Mouse (Mus musculus) myocyte (in vitro differentiated cells): ENCODE results near the gene Arf6. TPM values are rescaled to one million over a fixed set of nuclear protein-coding genes. Genes with fewer than 3 reads are reported as not detected.

ENCODE experiments used
- H3K27me3 ChIP-seq: one replicate; pipeline ENCODE4 v1.6.1; 2011; ENCODE audit not compliant: control insufficient read depth, insufficient read depth, insufficient read length
- H3K36me3 ChIP-seq: one replicate; pipeline ENCODE4 v1.6.1; 2011; ENCODE audit not compliant: control insufficient read depth, insufficient read depth
- H3K4me2 ChIP-seq: one replicate; pipeline ENCODE4 v1.6.1; 2011; ENCODE audit warnings: low read depth, control low read depth
- H3K4me3 ChIP-seq: one replicate; pipeline ENCODE4 v1.5.1; 2011; ENCODE audit warnings: mild to moderate bottlenecking, control low read depth, moderate library complexity
- H3K79me2 ChIP-seq: one replicate; pipeline ENCODE4 v1.6.1; 2011; ENCODE audit not compliant: control insufficient read depth, insufficient read depth
- H3ac ChIP-seq: one replicate; pipeline ENCODE4 v1.6.1; 2011; ENCODE audit not compliant: control insufficient read depth, insufficient read length
- CEBPB ChIP-seq: IDR thresholded peaks from 2 replicates; pipeline ENCODE4 v1.6.1; 2011; ENCODE audit warnings: mild to moderate bottlenecking, moderate library complexity; ENCODE audit not compliant: poor library complexity, insufficient read depth, severe bottlenecking
- E2F4 ChIP-seq: IDR thresholded peaks from one replicate; pipeline ENCODE4 v1.6.1; 2011; ENCODE audit warnings: mild to moderate bottlenecking, control low read depth, moderate library complexity; ENCODE audit not compliant: insufficient read depth
- MAX ChIP-seq: IDR thresholded peaks from one replicate; pipeline ENCODE4 v1.6.1; 2011; ENCODE audit warnings: low read depth, mild to moderate bottlenecking, control low read depth
- MYOD1 ChIP-seq, 3 experiments: IDR thresholded peaks; one replicate each; pipeline ENCODE4 v1.6.1; 2011; ENCODE audit warnings: control low read depth in 2 of 3, low read depth in 2 of 3, mild to moderate bottlenecking in 2 of 3, moderate library complexity in 1 of 3; ENCODE audit not compliant: insufficient read length in 2 of 3, control insufficient read depth in 1 of 3
- MYOG ChIP-seq, 3 experiments: IDR thresholded peaks; one replicate each; pipeline ENCODE4 v1.6.1; 2011; ENCODE audit warnings: control low read depth in 2 of 3, low read depth in 2 of 3, mild to moderate bottlenecking in 2 of 3; ENCODE audit not compliant: insufficient read length in 2 of 3, control insufficient read depth in 1 of 3, insufficient read depth in 1 of 3
- POLR2A ChIP-seq: IDR thresholded peaks from one replicate; pipeline ENCODE4 v1.6.1; 2011; ENCODE audit warnings: low read depth, mild to moderate bottlenecking, control low read depth, moderate library complexity; ENCODE audit not compliant: insufficient read length
- POLR2AphosphoS2 ChIP-seq: IDR thresholded peaks from one replicate; pipeline ENCODE4 v1.6.1; 2011; ENCODE audit warnings: low read depth, control low read depth; ENCODE audit not compliant: insufficient read length
- REST ChIP-seq: IDR thresholded peaks from one replicate; pipeline ENCODE4 v1.6.1; 2011; ENCODE audit warnings: mild to moderate bottlenecking, control low read depth, moderate library complexity; ENCODE audit not compliant: insufficient read depth, insufficient read length
- SRF ChIP-seq: IDR thresholded peaks from one replicate; pipeline ENCODE4 v1.6.1; 2011; ENCODE audit warnings: low read depth; ENCODE audit not compliant: control insufficient read depth, insufficient read length
- TCF12 ChIP-seq: IDR thresholded peaks from one replicate; pipeline ENCODE4 v1.6.1; 2011; ENCODE audit warnings: mild to moderate bottlenecking, control low read depth; ENCODE audit not compliant: poor library complexity, insufficient read depth, severe bottlenecking
- TCF3 ChIP-seq: IDR thresholded peaks from one replicate; pipeline ENCODE4 v1.6.1; 2011; ENCODE audit warnings: low read depth, control low read depth; ENCODE audit not compliant: insufficient read length
- USF1 ChIP-seq: IDR thresholded peaks from one replicate; pipeline ENCODE4 v1.6.1; 2011; ENCODE audit warnings: low read depth, mild to moderate bottlenecking, control low read depth, moderate library complexity
- polyA plus RNA-seq: library from polyadenylated mRNA; unstranded; fragments of >200 nt; fragmentation: generic; extraction: Trizol; gene quantifications from one replicate; pipeline ENCODE4 v1.2.1, GENCODE M21; 2012; ENCODE audit warnings: missing spikeins

The Arf6 gene
- 71.4 TPM for polyA plus RNA-seq

GRCm38 (mm10) chr12:69371854-69372671 is at the start of gene Arf6, which contains the start of gene Gm9887:
Gene Arf6 (plus strand): TSS chr12:69372150.
Gene Gm9887 (minus strand): TSS chr12:69372458.
- Histone ChIP-seq H3ac (peak within 1 kb of the TSS; percentile 93), H3K4me2 (peak within 1 kb of the TSS; percentile 93), H3K79me2 (peaks cover 46% of the 10 kb centered on the region), H3K4me3 (peak within 1 kb of the TSS; percentile 74), H3K36me3 (peaks cover 18% of the 10 kb centered on the region), H3K27me3 (no peaks in the 10 kb centered on the region)
- TF ChIP-seq MYOD1 (IDR thresholded peaks at IDR 0.05; ENCODE audit: control insufficient read depth in 1 of 3, insufficient read length in 2 of 3, low read depth in 2 of 3) (peak in 1 of 3 experiments; percentile 57), TCF12 (no peak), POLR2AphosphoS2 (peak; percentile 63), REST (no peak), CEBPB (no peak), TCF3 (no peak), MAX (no peak), USF1 (no peak), E2F4 (peak; percentile 13), SRF (no peak), MYOG (IDR thresholded peaks at IDR 0.05; ENCODE audit: control insufficient read depth in 1 of 3, insufficient read depth in 1 of 3, insufficient read length in 2 of 3, low read depth in 2 of 3) (peak in 1 of 3 experiments; percentile 22), POLR2A (peak; percentile 67)

- TF ChIP-seq MAX (no peak), USF1 (no peak), MYOG (IDR thresholded peaks at IDR 0.05; ENCODE audit: control insufficient read depth in 1 of 3, insufficient read depth in 1 of 3, insufficient read length in 2 of 3, low read depth in 2 of 3) (no peak), POLR2AphosphoS2 (no peak), SRF (no peak), POLR2A (no peak), REST (no peak), TCF12 (no peak), E2F4 (no peak), CEBPB (no peak), TCF3 (no peak), MYOD1 (IDR thresholded peaks at IDR 0.05; ENCODE audit: control insufficient read depth in 1 of 3, insufficient read length in 2 of 3, low read depth in 2 of 3) (no peak)
- H3K4me2 ChIP-seq, result no peak overlapping the region
- H3K4me3 ChIP-seq, result no peak overlapping the region
- H3K36me3 ChIP-seq, result peaks cover 44% of the 10 kb centered on the region
- H3K79me2 ChIP-seq, result no peaks in the 10 kb centered on the region
- no peaks in the 10 kb centered on the region for H3K27me3 ChIP-seq
- no peak overlapping the region for H3ac ChIP-seq
Measured at GRCm38 (mm10) chr12:69331187-69331586, 40.8 kb upstream of the Arf6 start.

- no peaks in the 10 kb centered on the region for H3K27me3 ChIP-seq
- no peak overlapping the region for H3K4me3 ChIP-seq
- H3K36me3 ChIP-seq, result peaks cover 53% of the 10 kb centered on the region
- no peak overlapping the region for H3ac ChIP-seq
- no peak for TF ChIP-seq TCF3
- no peak for TF ChIP-seq E2F4
- H3K79me2 ChIP-seq, result no peaks in the 10 kb centered on the region
- no peak overlapping the region for H3K4me2 ChIP-seq
Measured at GRCm38 (mm10) chr12:69332147-69332546, 39.8 kb upstream of the Arf6 start.

GRCm38 (mm10) chr12:69333547-69333946 is 38.4 kb upstream of the Arf6 start:
- no peak for TF ChIP-seq E2F4
- TF ChIP-seq POLR2AphosphoS2, result no peak
- no peak for TF ChIP-seq REST
- TF ChIP-seq SRF, result no peak
- no peak for TF ChIP-seq MYOD1 (IDR thresholded peaks at IDR 0.05; ENCODE audit: control insufficient read depth in 1 of 3, insufficient read length in 2 of 3, low read depth in 2 of 3)
- TF ChIP-seq MAX, result no peak
- TF ChIP-seq MYOG (IDR thresholded peaks at IDR 0.05; ENCODE audit: control insufficient read depth in 1 of 3, insufficient read depth in 1 of 3, insufficient read length in 2 of 3, low read depth in 2 of 3), result no peak
- no peak for TF ChIP-seq POLR2A
- TF ChIP-seq TCF3, result no peak
- H3K36me3 ChIP-seq, result peaks cover 65% of the 10 kb centered on the region

GRCm38 (mm10) chr12:69349928-69350327 is 22.0 kb upstream of the Arf6 start:
- no peak overlapping the region for H3K4me2 ChIP-seq
- H3K4me3 ChIP-seq, result no peak overlapping the region
- H3K36me3 ChIP-seq, result peaks cover 57% of the 10 kb centered on the region
- TF ChIP-seq TCF3, result no peak
- no peak for TF ChIP-seq POLR2A
- TF ChIP-seq TCF12, result no peak
- TF ChIP-seq REST, result no peak
- TF ChIP-seq CEBPB, result no peak
- no peak for TF ChIP-seq POLR2AphosphoS2
- no peak for TF ChIP-seq MYOG (IDR thresholded peaks at IDR 0.05; ENCODE audit: control insufficient read depth in 1 of 3, insufficient read depth in 1 of 3, insufficient read length in 2 of 3, low read depth in 2 of 3)
- no peak for TF ChIP-seq USF1
- no peak for TF ChIP-seq MAX
- no peak for TF ChIP-seq E2F4
- TF ChIP-seq SRF, result no peak
- TF ChIP-seq MYOD1 (IDR thresholded peaks at IDR 0.05; ENCODE audit: control insufficient read depth in 1 of 3, insufficient read length in 2 of 3, low read depth in 2 of 3), result no peak
- H3K79me2 ChIP-seq, result peaks cover 1% of the 10 kb centered on the region
- H3K27me3 ChIP-seq, result no peaks in the 10 kb centered on the region
- H3ac ChIP-seq, result no peak overlapping the region

More at GRCm38 (mm10) chr12:69333547-69333946, 38.4 kb upstream of the Arf6 start:
- no peaks in the 10 kb centered on the region for H3K27me3 ChIP-seq
- no peak overlapping the region for H3ac ChIP-seq
- H3K4me2 ChIP-seq, result no peak overlapping the region
- no peak overlapping the region for H3K4me3 ChIP-seq
- H3K79me2 ChIP-seq, result no peaks in the 10 kb centered on the region
